In the genomic region with DNA sequence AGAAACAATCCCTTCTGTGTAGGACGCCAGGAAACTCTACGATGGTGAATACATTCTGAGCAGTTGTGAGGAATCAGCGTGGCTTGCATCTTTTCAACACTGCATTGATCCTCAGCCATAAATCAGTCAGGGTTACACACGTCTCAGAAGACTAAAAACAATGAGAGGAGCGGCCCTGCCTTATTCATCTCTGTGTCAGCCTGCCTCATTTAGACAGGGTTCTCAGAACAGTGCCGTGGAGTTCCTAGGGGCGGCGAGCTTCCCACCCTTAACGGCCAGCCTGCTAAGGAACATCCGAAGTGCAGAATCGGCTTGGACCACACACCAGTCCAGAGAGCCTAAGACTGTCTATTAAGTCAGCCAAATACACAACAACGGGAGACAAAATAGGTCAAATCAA, we compare ENCODE assay signal across 18 mouse cellular contexts. TPM values are rescaled to one million over a fixed set of nuclear protein-coding genes. Genes with fewer than 3 reads are reported as not detected.
DNase-seq lines count a peak whose midpoint lies in the region; ATAC-seq lines count a peak whose summit lies in the region.
"Had no signal": no experiment of that assay in that cellular context is flagged by ENCODE, and none has a peak within 500 bp of the region (broad histone marks: within the 10 kb centered on the region; RNA-seq: fewer than 3 reads in every experiment).

No protein-coding gene starts in this region.

- DNase-seq in gastrocnemius, postnatal 14 days: peak; percentile 37
- DNase-seq in gastrocnemius, postnatal 4 days (ENCODE audit: low spot score in 2 of 2): no peak
- peak; percentile 38 for DNase-seq in left cerebral cortex, postnatal 4 days
- no peak for DNase-seq in left cerebral cortex, postnatal 14 days (ENCODE audit: low spot score in 2 of 2)
- peak; percentile 33 for DNase-seq in hindbrain, embryonic 11.5 days (ENCODE audit: low spot score)
- DNase-seq in thymus, postnatal 14 days: no peak
- DNase-seq: cerebellum, adult 11 months; heart, adult 18-20 months; liver; right cerebral cortex, adult 18-20 months had no signal

- no peak overlapping the region for H3K27ac ChIP-seq in hindbrain, embryonic 11.5 days (ENCODE audit: low read depth, low read length)
- 0 out of 2 replicates have a peak overlapping the region, but pooled peaks have one; percentile 7 for H3K27ac ChIP-seq in neural tube, embryonic 13.5 days (replicated peaks)
- H3K27ac ChIP-seq: intestine, embryonic 15.5 days; lung, embryonic 15.5 days had no signal

- H3K4me2 ChIP-seq in hindbrain, embryonic 11.5 days (replicated peaks; ENCODE audit: low read depth, low read length): no peak overlapping the region; the same call in 1 of the 2 replicates
- H3K4me2 ChIP-seq in neural tube, embryonic 13.5 days: peak overlapping the region; percentile 24
- H3K4me2 ChIP-seq: intestine, embryonic 15.5 days; lung, embryonic 15.5 days had no signal

- H3K36me3 ChIP-seq in hindbrain, embryonic 11.5 days (ENCODE audit: control insufficient read depth, insufficient read depth, low read length): no peaks in the 10 kb centered on the region
- no peaks in the 10 kb centered on the region for H3K36me3 ChIP-seq in neural tube, embryonic 13.5 days
- H3K36me3 ChIP-seq: G1E; intestine, embryonic 15.5 days; lung, embryonic 15.5 days had no signal

- peak; percentile 51 for ATAC-seq in hindbrain, embryonic 11.5 days (ENCODE audit: low FRiP score)
- peak; percentile 60; the same call in 1 of the 2 replicates for ATAC-seq in neural tube, embryonic 13.5 days (ENCODE audit: low read depth)
- ATAC-seq in erythroid progenitor cell, adult 5-6 weeks (replicated peaks; ENCODE audit: low FRiP score, poor library complexity, severe bottlenecking): no peak
- ATAC-seq: intestine, embryonic 15.5 days had no signal

- H3K4me1 ChIP-seq in hindbrain, embryonic 11.5 days (replicated peaks; ENCODE audit: control insufficient read depth, insufficient read depth, low read length): no peaks in the 10 kb centered on the region
- peaks cover 33% of the 10 kb centered on the region for H3K4me1 ChIP-seq in neural tube, embryonic 13.5 days (replicated peaks)

- H3K27me3 ChIP-seq in hindbrain, embryonic 11.5 days (ENCODE audit: control insufficient read depth, insufficient read depth, low read length): no peaks in the 10 kb centered on the region
- H3K27me3 ChIP-seq in neural tube, embryonic 13.5 days: no peaks in the 10 kb centered on the region
- H3K27me3 ChIP-seq: intestine, embryonic 15.5 days; lung, embryonic 15.5 days had no signal

- intact Hi-C loops in gastrocnemius, postnatal 14 days (cut with DNase I; ENCODE audit: low total_unique reads): no loop called here
- intact Hi-C loops in left cerebral cortex, postnatal 4 days (cut with DNase I): no loop called here
- intact Hi-C loops in left cerebral cortex, postnatal 14 days (cut with DNase I): no loop called here

- no peaks in the 10 kb centered on the region for H3K9me3 ChIP-seq in hindbrain, embryonic 11.5 days (ENCODE audit: control insufficient read depth, low read length)
- H3K9me3 ChIP-seq in neural tube, embryonic 13.5 days: no peaks in the 10 kb centered on the region
- H3K9me3 ChIP-seq: G1E; intestine, embryonic 15.5 days; lung, embryonic 15.5 days had no signal

- 35% methylated on average over 12 of the region's 12 CpGs for WGBS in hindbrain, embryonic 11.5 days
- WGBS in neural tube, embryonic 13.5 days: 9% methylated on average over 12 of the region's 12 CpGs

- H3K4me3 ChIP-seq in hindbrain, embryonic 11.5 days (ENCODE audit: low read depth, low read length): no peak overlapping the region
- no peak overlapping the region for H3K4me3 ChIP-seq in neural tube, embryonic 13.5 days
- H3K4me3 ChIP-seq: erythroblast, embryonic 14.5 days; intestine, embryonic 15.5 days; lung, embryonic 15.5 days had no signal

- H3K9ac ChIP-seq in hindbrain, embryonic 11.5 days (ENCODE audit: low read depth, low read length): no peak overlapping the region
- H3K9ac ChIP-seq in neural tube, embryonic 13.5 days: no peak overlapping the region
- H3K9ac ChIP-seq: intestine, embryonic 15.5 days; lung, embryonic 15.5 days had no signal

RNA-seq across cellular contexts. Expression of a gene that starts 20.0 kb away (rescaled TPM):
- 1 to 10 TPM; 4.5 to 4.8 TPM for total RNA-seq in gastrocnemius, postnatal 14 days (2021)
- total RNA-seq in gastrocnemius, postnatal 4 days (2021): 1 to 10 TPM; 6.9 to 8.5 TPM
- 1 to 10 TPM; 3.3 to 3.5 TPM for total RNA-seq in left cerebral cortex, postnatal 4 days (2021)
- total RNA-seq in left cerebral cortex, postnatal 14 days (2021): 1 to 10 TPM; 1.4 to 1.7 TPM
- polyA plus RNA-seq in hindbrain, embryonic 11.5 days (2014; fragmentation: Nextera tagmentation; extraction: Ambion mirVana): 19.5 and 22.4 TPM in 2 replicates
- 7.0 and 7.1 TPM in 2 replicates for polyA plus RNA-seq in neural tube, embryonic 13.5 days (2015; fragmentation: Nextera tagmentation; extraction: Ambion mirVana)
- 24.3 and 31.7 TPM in 2 replicates for total RNA-seq in erythroid progenitor cell, adult 5-6 weeks (2015; ENCODE audit: low replicate concordance)
- total RNA-seq in erythroid progenitor cell, adult 5-6 weeks (2017; ENCODE audit: low replicate concordance): 51.3 and 51.6 TPM in 2 replicates

RNA-seq across cellular contexts. Expression of a gene that starts 39.9 kb away (rescaled TPM):
- total RNA-seq in gastrocnemius, postnatal 14 days (2021): under 1 TPM; 0.39 to 0.55 TPM
- under 1 TPM; 0.57 to 0.91 TPM for total RNA-seq in gastrocnemius, postnatal 4 days (2021)
- total RNA-seq in left cerebral cortex, postnatal 4 days (2021): under 1 TPM; 0.34 to 0.48 TPM
- under 1 TPM; 0.34 to 0.40 TPM for total RNA-seq in left cerebral cortex, postnatal 14 days (2021)
- 0.05 TPM in 1 of 2 replicates, not detected in the other for polyA plus RNA-seq in hindbrain, embryonic 11.5 days (2014; fragmentation: Nextera tagmentation; extraction: Ambion mirVana)
- 0.11 TPM in 1 of 2 replicates, not detected in the other for polyA plus RNA-seq in neural tube, embryonic 13.5 days (2015; fragmentation: Nextera tagmentation; extraction: Ambion mirVana)
- total RNA-seq in erythroid progenitor cell, adult 5-6 weeks (2015; ENCODE audit: low replicate concordance): 1.7 TPM in 1 of 2 replicates, not detected in the other
- 0.64 and 0.83 TPM in 2 replicates for total RNA-seq in erythroid progenitor cell, adult 5-6 weeks (2017; ENCODE audit: low replicate concordance)
- total RNA-seq: megakaryocyte-erythroid progenitor cell, adult 5-6 weeks had no signal
- polyA plus RNA-seq: erythroblast, embryonic 14.5 days; G1E; testis, adult 2 months had no signal

Comparison
In these comparisons a context has a peak if more than half of its experiments do, and no peak if none do; other contexts are left out.
1. DNase-seq: peak in gastrocnemius, postnatal 14 days (single experiment), left cerebral cortex, postnatal 4 days (single experiment) and hindbrain, embryonic 11.5 days (single experiment); none in gastrocnemius, postnatal 4 days (0 of 2), left cerebral cortex, postnatal 14 days (0 of 2) and thymus, postnatal 14 days (single experiment).